Mouse (Mus musculus): ENCODE measurements around the gene Map2k3. TPM values are rescaled to one million over a fixed set of nuclear protein-coding genes. Genes with fewer than 3 reads are reported as not detected.

Gene Map2k3
- 47.7 and 99.6 TPM in 2 replicates for polyA plus RNA-seq (2015; fragmentation: Nextera tagmentation; extraction: Ambion mirVana)

DNA sequence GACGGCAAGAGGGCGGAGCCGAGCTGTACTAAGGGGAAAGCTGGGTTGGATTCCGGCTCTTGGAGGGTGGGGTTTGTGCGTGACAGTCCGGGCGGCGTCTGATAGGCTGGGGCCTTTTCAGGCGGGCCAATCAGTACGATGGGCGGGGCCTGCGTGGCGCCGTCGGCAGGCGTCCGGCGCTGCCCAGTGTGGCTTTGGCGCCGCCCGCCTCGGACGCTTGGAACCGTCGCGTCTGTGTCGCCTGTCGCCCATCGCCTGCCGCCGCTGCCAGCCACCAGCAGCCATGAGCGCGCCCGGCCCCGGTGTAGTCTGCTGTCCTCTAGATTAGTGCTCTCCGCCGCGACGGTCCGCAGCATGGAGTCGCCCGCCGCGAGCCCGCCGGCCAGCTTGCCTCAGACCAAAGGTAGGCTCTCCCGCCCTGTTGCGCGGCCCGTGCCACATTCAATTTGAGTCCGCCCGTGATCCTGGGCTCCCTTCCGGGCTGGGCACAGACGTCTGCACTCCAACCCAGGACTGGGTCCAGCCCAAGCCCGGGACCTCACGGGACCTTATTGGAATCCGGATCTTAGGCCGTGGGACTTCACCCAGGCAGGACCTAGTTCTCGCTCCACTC is at the start of gene Map2k3:
Map2k3 (plus strand) TSS at position 165 of the 613 bp plus-strand sequence.

DNA sequence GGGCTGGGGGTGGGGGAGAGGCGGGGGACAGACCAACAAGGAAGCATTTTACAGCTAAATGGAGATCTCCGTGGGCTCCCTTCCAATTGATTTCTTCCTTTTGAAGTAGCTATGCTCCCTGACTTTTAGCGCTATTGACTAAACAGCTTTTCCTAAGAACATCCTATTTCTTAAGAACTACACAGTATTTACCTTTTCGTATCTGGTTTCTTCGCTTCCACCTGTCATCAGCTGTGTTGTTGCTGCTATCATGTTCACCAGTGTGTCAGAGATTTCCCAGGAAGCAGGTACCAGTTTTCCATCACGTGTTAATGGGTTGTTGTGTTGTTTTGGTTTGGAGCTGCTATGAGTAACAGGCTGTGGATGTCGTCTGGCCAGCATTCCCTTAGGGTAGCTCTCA is 17.3 kb upstream of the Map2k3 start, which contains the start of gene Natd1:
Natd1 (minus strand) TSS at position 260 of the 400 bp plus-strand sequence.

Other genes with a start within 250 kb of the Map2k3 start
- 19.4 and 21.3 TPM in 2 replicates for gene Llgl1, start 232.3 kb upstream of the Map2k3 start, polyA plus RNA-seq (2015; fragmentation: Nextera tagmentation; extraction: Ambion mirVana)
- 45.0 and 63.2 TPM in 2 replicates for gene Flii, start 204.8 kb upstream of the Map2k3 start, polyA plus RNA-seq (2015; fragmentation: Nextera tagmentation; extraction: Ambion mirVana)
- 10.6 and 21.4 TPM in 2 replicates for gene Mief2, start 203.6 kb upstream of the Map2k3 start, polyA plus RNA-seq (2015; fragmentation: Nextera tagmentation; extraction: Ambion mirVana)
- 5.9 and 9.2 TPM in 2 replicates for gene Top3a, start 154.7 kb upstream of the Map2k3 start, polyA plus RNA-seq (2015; fragmentation: Nextera tagmentation; extraction: Ambion mirVana)
- gene Smcr8, start 154.5 kb upstream of the Map2k3 start, polyA plus RNA-seq (2015; fragmentation: Nextera tagmentation; extraction: Ambion mirVana): 1.8 and 2.3 TPM in 2 replicates
- 27.4 and 79.2 TPM in 2 replicates for gene Shmt1, start 120.3 kb upstream of the Map2k3 start, polyA plus RNA-seq (2015; fragmentation: Nextera tagmentation; extraction: Ambion mirVana)
- 50.2 and 51.8 TPM in 2 replicates for gene Dhrs7b, start 101.4 kb upstream of the Map2k3 start, polyA plus RNA-seq (2015; fragmentation: Nextera tagmentation; extraction: Ambion mirVana)
- 52.7 and 52.9 TPM in 2 replicates for gene Tmem11, start 52.8 kb upstream of the Map2k3 start, polyA plus RNA-seq (2015; fragmentation: Nextera tagmentation; extraction: Ambion mirVana)
- gene Natd1, start 17.3 kb upstream of the Map2k3 start, polyA plus RNA-seq (2015; fragmentation: Nextera tagmentation; extraction: Ambion mirVana): 11.1 and 12.3 TPM in 2 replicates
- gene Kcnj12, start 90.5 kb downstream of the Map2k3 start, polyA plus RNA-seq (2015; fragmentation: Nextera tagmentation; extraction: Ambion mirVana): 1.4 and 2.2 TPM in 2 replicates
- 1.8 and 2.5 TPM in 2 replicates for gene Tnfrsf13b, start 194.7 kb downstream of the Map2k3 start, polyA plus RNA-seq (2015; fragmentation: Nextera tagmentation; extraction: Ambion mirVana)
- gene Usp22, start 243.0 kb downstream of the Map2k3 start, polyA plus RNA-seq (2015; fragmentation: Nextera tagmentation; extraction: Ambion mirVana): 62.4 and 68.1 TPM in 2 replicates

All from adrenal gland, postnatal 0 days (tissue).